Mouse (Mus musculus) 416B (cell line): Measurements from ENCODE around the gene Cdkn3.
A peak's percentile ranks its signal among the peaks of the same experiment; 100 is the strongest.
"Not testable (repeated sequence)": the region's sequence is repeated elsewhere in the genome, so short reads cannot be mapped to it uniquely, and the experiment has no call there.

Source experiments
- DNase-seq: peaks from one replicate; pipeline ENCODE4 v3.0.0; 2011; ENCODE audit warnings: low read depth

The Cdkn3 gene

GRCm38 (mm10) chr14:46760355-46761029 lies at the start of gene Cdkn3:
TSS of gene Cdkn3 (plus strand) at chr14:46760541.
- DNase-seq, result peak; percentile 97

DNA sequence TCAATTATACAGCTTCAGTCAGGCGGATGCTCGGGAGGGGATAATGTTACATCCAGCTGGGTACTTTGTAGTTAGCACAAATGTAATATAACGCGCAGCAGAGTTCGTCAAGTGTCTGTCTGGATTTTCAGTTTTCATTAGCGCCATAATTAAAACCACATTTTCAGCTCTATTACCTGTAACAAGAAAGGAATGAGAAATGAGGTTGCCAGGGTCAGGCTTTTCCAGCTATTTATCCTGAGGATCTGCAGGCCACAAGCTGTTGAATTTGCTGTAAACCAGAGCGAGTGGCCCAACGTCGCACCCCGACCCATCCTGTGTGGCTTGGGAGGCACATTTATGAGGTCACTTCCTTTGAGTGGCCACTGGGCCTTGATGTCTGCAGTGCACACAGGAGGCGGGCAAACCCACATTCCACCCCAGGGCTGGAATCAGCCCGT lies 41.8 kb upstream of the Cdkn3 start:
- DNase-seq, result peak; percentile 9

DNA sequence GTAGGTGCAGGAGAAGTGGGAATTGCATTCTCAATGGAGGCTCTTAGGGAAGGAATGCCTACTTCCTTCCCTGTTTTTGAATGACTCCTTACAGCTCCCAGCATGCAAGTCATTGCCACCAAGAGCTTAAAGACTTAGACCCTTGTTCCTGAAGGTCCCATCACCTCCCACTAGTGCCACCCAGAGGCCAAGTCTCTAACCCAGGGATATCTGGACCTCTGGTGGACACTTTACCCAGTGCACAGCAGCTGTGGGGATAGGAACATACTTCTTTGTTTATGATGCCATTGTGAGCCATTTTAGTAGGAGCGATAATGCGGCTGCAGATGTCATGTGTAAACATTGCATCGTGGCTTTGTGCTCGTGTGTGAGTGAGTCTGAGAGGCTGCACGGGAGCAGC lies 38.3 kb upstream of the Cdkn3 start:
- DNase-seq, result peak; percentile 50

GRCm38 (mm10) chr14:46723828-46724227 lies 36.5 kb upstream of the Cdkn3 start:
- peak; percentile 73 for DNase-seq

- DNase-seq, result no peak
These were observed 35.4 kb upstream of the Cdkn3 start for GRCm38 (mm10) chr14:46724941-46725340.

DNA sequence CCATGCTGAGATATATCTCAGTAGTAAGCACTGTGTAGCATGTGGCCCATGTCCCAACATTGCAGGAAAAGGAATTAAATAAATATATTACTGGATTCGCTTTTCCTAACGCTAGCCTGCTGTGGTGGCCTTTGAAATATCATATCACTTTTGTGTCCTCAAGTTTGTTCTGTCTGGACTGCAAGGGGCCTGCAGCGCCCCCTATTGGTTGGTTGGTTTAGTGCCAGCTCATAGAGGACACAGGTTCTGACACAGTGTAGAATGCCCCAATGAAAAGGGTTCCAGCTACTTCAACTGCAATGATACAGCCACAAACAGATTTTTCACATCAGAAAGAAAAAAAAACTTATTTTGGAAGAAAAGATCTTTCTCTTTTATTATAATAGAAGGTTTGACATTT lies 34.6 kb upstream of the Cdkn3 start:
- peak; percentile 51 for DNase-seq

DNA sequence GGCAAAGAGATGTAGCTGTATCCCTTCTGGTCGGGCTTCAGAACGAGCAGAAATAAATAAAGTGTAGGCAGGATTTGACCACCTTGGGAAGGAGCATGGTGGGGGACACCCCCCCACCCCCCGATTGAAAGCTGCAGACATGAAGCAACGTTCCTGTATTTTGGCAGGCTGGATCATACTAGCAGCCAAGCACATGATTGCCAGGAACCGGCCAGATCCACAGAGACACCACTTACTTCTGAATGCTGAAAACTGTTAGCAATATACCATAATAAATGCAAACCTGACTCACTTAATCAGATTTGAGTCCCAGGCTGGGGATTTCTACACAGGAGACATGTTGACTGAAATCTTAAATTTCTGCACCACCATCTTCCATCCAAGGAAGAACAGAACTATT lies 26.1 kb upstream of the Cdkn3 start:
- DNase-seq, result no peak

GRCm38 (mm10) chr14:46734761-46735455 lies 25.4 kb upstream of the Cdkn3 start:
- no peak for DNase-seq

GRCm38 (mm10) chr14:46736366-46736765 lies 24.0 kb upstream of the Cdkn3 start:
- no peak for DNase-seq

DNA sequence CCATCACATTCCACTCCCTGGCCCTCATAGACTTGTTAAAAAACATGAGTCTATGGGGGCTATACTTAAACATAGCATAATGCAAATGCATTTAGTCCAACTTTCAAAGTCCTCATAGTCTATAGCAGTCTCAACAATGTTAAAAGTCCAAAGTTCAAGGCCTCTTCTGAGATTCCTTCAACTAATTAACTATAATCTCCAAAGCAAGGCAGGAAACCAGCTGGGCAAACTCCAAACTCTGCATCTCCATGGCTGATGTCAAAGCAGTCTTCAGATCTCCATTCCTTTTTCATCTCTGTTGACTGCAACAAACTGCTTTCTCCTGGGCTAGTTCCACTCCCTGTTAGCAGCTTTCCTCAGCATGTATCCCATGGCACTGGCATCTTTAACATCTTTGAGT lies 23.0 kb upstream of the Cdkn3 start:
- not testable (repeated sequence) for DNase-seq

DNA sequence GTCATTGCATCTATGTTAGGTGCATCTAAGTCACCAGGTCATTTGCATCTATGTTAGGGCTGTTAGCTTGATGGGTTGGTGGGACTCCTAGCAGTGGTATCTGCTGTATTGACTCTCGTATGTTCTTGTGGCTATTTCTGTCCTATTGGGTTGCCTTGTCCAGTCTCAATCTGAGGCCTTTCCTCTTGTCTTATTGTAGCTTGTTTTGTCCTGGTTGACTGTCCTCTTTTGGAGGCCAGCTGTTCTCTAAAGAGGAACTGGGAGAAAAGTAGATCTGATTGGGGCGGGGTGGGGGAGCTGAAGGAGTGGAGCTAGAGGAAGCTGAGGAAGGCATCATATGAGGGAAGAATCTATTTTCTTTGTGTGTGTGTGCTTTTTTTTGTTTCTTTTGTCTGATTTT lies 17.7 kb upstream of the Cdkn3 start:
- no peak for DNase-seq

- DNase-seq, result no peak
These were observed 14.9 kb upstream of the Cdkn3 start for GRCm38 (mm10) chr14:46745413-46745812.

- DNase-seq, result not testable (repeated sequence)
These were observed 6.0 kb upstream of the Cdkn3 start for GRCm38 (mm10) chr14:46754371-46754770.

- DNase-seq, result no peak
These were observed 4.5 kb upstream of the Cdkn3 start for GRCm38 (mm10) chr14:46755851-46756250.

DNA sequence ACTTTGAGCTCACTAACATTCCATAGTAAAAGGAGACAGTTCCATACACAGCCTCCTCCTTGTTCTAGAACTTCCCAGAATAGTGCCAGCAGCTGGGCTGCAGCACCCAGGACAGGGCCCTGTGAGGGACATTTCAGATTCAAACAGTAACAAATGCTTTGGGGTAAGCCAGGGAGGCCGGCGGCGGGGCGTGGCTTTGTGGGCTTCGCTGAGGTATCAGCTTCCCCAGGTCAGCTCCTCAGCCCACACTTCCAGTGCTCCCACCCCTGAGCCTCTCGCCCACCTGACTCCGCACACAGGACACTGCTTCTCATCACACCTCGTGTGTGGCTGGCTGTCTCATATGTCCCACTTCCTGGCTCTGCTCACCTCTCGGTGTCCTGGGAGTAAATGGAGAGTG lies 2.6 kb upstream of the Cdkn3 start:
- no peak for DNase-seq

GRCm38 (mm10) chr14:46759970-46760354 lies 379 bp upstream of the Cdkn3 start:
- no peak for DNase-seq

DNA sequence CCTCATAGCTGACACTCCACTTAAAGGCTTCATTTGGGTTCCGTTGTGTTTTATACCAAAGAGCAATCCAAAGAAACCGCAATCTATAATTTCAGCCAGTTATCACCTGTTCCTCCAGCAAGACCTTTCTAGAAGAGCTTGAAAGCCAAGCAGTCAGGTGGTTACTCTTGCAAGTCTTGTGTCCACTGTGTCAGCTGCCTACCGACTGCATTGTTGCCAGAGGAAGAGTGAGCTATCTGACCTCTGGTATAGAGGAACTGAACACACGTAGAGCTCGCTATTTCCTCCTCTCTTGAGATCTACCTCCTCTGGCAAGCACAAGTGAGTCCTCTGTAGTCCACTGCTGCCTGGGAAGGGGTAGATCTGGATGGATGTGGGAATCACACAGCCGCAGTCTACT lies 845 bp downstream of the Cdkn3 start:
- DNase-seq, result peak; percentile 56

GRCm38 (mm10) chr14:46767116-46767515 lies 6.8 kb downstream of the Cdkn3 start:
- no peak for DNase-seq

- no peak for DNase-seq
These were observed 9.7 kb downstream of the Cdkn3 start for GRCm38 (mm10) chr14:46770036-46770435.

GRCm38 (mm10) chr14:46778756-46779155 lies 18.4 kb downstream of the Cdkn3 start:
- no peak for DNase-seq

- DNase-seq, result no peak
These were observed 18.9 kb downstream of the Cdkn3 start for GRCm38 (mm10) chr14:46779217-46779616.

GRCm38 (mm10) chr14:46781086-46781485 lies 20.7 kb downstream of the Cdkn3 start:
- DNase-seq, result no peak

- DNase-seq, result no peak
These were observed 22.0 kb downstream of the Cdkn3 start for GRCm38 (mm10) chr14:46782187-46782828.
